Mouse (Mus musculus) forebrain, embryonic 13.5 days (tissue): ENCODE measurements around the gene Nkx2-2. TPM values are rescaled to one million over a fixed set of nuclear protein-coding genes. Genes with fewer than 3 reads are reported as not detected.
A peak's percentile ranks its signal among the peaks of the same experiment; 100 is the strongest.

Experiments used
- ATAC-seq: fragments of 200-750 bp; cut with Nextera tagmentation; 2 replicates; pipeline ENCODE4 v1.8.0; 2017
- H3K27ac ChIP-seq: fragments of 300-500 bp; sonication (generic); 2 replicates; pipeline ENCODE4 v1.5.1; 2015; ENCODE audit warnings: inconsistent platforms, mild to moderate bottlenecking, moderate library complexity
- H3K27me3 ChIP-seq: fragments of 300-500 bp; sonication (generic); 2 replicates; pipeline ENCODE4 v1.6.1; 2015; ENCODE audit warnings: mild to moderate bottlenecking, inconsistent platforms
- H3K36me3 ChIP-seq: fragments of 300-500 bp; sonication (generic); 2 replicates; pipeline ENCODE4 v1.6.1; 2015; ENCODE audit warnings: mild to moderate bottlenecking, inconsistent platforms; ENCODE audit not compliant: poor library complexity, severe bottlenecking
- H3K4me1 ChIP-seq: fragments of 300-500 bp; sonication (generic); 2 replicates; pipeline ENCODE4 v1.6.1; 2015; ENCODE audit warnings: inconsistent platforms
- H3K4me2 ChIP-seq: fragments of 300-500 bp; sonication (generic); 2 replicates; pipeline ENCODE4 v1.6.1; 2015; ENCODE audit warnings: inconsistent platforms, mild to moderate bottlenecking, moderate library complexity
- H3K4me3 ChIP-seq: fragments of 300-500 bp; sonication (generic); 2 replicates; pipeline ENCODE4 v1.5.1; 2015; ENCODE audit warnings: mild to moderate bottlenecking, inconsistent platforms
- H3K9ac ChIP-seq: fragments of 300-500 bp; sonication (generic); 2 replicates; pipeline ENCODE4 v1.6.1; 2015; ENCODE audit warnings: mild to moderate bottlenecking, inconsistent platforms
- H3K9me3 ChIP-seq: fragments of 300-500 bp; sonication (generic); replicated peaks from 2 replicates; pipeline ENCODE4 v1.6.1; 2016; ENCODE audit warnings: inconsistent platforms
- WGBS: fragments of 180-500 bp; shearing (Covaris S2); methylation state at CpG from one replicate; pipeline ENCODE4 v1.1.7; 2015; 5-methylcytosine and 5-hydroxymethylcytosine counted together
- polyA plus RNA-seq: library from polyadenylated mRNA; unstranded; fragments of >200 nt; fragmentation: Nextera tagmentation; extraction: Ambion mirVana; gene quantifications from 2 replicates; pipeline ENCODE4 v1.2.1, GENCODE M21; 2015

Nkx2-2 gene
- polyA plus RNA-seq: 3.1 and 3.2 TPM in 2 replicates

DNA sequence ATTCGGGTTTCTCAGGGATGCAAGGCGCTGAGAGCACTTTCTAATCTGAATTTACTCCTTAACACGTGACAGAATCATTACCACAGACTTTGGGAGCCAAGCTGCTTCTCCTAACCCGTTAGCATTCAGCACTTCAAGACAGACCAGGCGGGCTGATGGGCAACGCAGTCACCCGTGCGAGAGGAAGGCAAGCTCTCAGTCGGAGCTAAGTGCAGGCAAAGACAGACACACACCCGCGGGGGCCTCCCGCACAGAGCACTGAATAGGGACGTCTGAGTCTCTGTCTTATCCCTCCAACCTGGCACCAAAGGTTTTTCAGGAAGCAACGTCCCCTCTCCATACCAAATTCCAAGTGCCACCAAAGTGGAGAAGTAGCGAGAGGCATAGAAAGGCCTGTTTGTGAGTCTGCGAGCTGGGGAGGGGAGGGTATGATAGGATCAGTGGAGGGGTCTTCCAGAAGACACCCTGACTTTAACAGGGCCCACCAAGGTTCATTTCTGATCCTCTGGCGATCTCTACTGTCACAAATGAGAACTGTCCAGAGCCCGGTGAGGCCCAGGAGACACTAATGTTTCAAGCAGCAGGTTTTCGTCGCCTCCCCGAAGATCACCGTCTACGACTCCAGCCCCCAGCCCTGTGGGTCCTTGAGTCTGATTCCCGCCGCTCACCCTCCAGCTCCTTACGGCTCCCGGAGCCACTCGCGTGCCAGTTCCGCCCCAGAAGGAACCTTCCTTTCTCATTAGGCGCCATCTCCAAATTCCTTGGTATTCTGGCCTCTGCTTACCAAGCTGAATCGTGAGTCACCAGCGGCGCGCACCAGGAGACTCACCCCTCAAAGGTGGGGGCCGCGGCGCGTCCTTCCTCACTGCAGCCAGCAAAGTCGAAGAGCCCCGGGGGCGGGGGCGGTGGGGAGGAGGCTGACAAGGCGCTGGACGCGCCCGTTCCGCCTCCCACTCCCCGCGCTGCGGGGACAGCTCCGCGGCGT is at the start of gene Nkx2-2:
Gene Nkx2-2, minus strand, starts transcription at position 973 of the 985 bp plus-strand sequence.
- Histone ChIP-seq H3K27ac (no peak within 1 kb of the TSS), H3K9me3 (no peaks in the 10 kb centered on the region), H3K4me1 (peaks cover 30% of the 10 kb centered on the region), H3K36me3 (no peaks in the 10 kb centered on the region), H3K4me3 (peak within 1 kb of the TSS; percentile 35), H3K27me3 (peaks cover 96% of the 10 kb centered on the region), H3K4me2 (peak within 1 kb of the TSS; percentile 60), H3K9ac (peak within 1 kb of the TSS; percentile 26; the same call in 1 of the 2 replicates)
- peak; percentile 22; the same call in 1 of the 2 replicates for ATAC-seq
- under 1% methylated on average over 52 of the region's 54 CpGs for WGBS

DNA sequence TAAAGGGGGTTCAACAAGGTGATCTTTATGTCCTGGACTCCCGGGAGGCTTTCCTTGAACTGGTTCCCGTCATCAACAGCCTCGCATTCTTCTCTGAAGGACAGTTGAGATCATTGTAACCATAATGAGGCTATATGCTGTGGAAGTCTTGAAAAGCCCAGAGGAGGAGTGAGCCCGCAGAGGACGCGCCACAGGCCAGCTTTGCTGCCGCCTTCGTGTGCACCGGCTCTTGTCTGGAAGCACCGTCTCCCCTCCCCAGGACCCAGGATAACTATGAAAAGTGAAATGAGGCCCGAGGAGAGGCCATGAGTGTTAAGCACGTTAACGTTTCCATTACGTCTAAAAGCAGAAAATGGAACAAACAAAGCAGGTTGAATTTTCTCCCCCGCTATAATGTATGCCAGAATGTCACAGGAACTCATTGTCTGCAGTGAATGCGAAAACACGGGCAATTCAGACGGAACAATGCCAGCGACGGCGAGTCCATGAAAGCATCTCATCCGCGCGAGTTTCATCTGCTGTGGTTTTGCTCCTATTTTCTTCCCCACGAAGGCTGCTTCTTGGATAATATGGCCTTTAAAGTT is 41.8 kb upstream of the Nkx2-2 start:
- Histone ChIP-seq H3K9ac (no peak overlapping the region), H3K4me2 (peak overlapping the region; percentile 36), H3K4me1 (peaks cover 6% of the 10 kb centered on the region), H3K27ac (no peak overlapping the region), H3K27me3 (no peaks in the 10 kb centered on the region), H3K36me3 (no peaks in the 10 kb centered on the region), H3K9me3 (no peaks in the 10 kb centered on the region), H3K4me3 (no peak overlapping the region)
- WGBS: 41% methylated on average over 25 of the region's 25 CpGs
- 0 out of 2 replicates have a peak, but pooled peaks have one; percentile 30 for ATAC-seq

DNA sequence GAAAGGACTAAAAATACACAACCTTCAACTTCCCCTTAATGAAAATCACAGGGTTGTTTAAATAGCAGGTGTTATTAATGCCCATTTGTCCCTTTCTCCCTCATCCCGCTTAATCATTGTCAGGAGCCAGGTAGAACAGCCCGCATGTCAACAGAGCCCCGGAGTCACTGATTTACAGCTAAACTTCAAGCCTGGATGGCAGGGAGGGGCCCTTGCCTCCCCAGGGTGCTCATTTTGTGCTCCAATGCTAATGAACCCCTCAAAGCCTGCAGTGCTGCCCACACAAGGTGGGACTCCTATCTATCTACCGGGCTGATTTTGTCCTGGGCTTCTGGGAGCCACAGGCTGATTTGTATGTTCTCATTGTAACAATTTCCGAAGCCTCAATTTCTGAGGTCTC is 37.1 kb upstream of the Nkx2-2 start:
- Histone ChIP-seq H3K9ac (no peak overlapping the region), H3K27ac (no peak overlapping the region), H3K4me2 (no peak overlapping the region), H3K4me1 (peaks cover 6% of the 10 kb centered on the region), H3K9me3 (no peaks in the 10 kb centered on the region), H3K4me3 (no peak overlapping the region), H3K36me3 (no peaks in the 10 kb centered on the region), H3K27me3 (no peaks in the 10 kb centered on the region)
- 84% methylated on average over 5 of the region's 5 CpGs for WGBS
- ATAC-seq: no peak

DNA sequence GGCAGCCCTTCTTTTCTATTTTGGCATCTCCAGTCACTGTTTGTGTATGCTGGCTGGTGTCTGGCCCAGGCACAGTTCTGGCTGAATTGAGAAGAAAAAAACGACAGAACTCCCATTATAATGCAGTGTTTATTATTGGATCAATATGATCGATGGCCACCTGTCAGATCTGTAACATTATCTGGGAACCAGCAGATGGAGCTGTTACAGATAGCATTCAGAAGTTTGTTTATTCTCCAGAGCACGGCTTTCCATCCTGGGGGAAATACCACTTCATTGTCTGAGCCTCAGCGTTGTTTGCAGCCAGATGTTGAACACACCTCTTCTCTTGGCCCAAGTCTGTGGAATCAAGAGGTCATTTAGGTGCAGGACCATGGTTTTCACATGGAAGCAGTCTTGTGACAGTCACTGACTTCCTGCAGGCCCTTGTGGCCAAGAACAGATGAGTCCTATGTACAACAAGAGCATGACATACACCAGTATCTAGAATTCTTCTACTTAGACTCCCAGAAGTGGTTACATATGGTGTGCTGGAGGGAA is 11.1 kb upstream of the Nkx2-2 start:
- no peaks in the 10 kb centered on the region for H3K36me3 ChIP-seq
- H3K4me2 ChIP-seq: no peak overlapping the region
- H3K27ac ChIP-seq: no peak overlapping the region
- H3K9ac ChIP-seq: no peak overlapping the region
- no peaks in the 10 kb centered on the region for H3K9me3 ChIP-seq
- no peaks in the 10 kb centered on the region for H3K4me1 ChIP-seq
- 24% methylated on average over 4 of the region's 4 CpGs for WGBS
- peaks cover 49% of the 10 kb centered on the region for H3K27me3 ChIP-seq
- H3K4me3 ChIP-seq: no peak overlapping the region
- ATAC-seq: no peak

DNA sequence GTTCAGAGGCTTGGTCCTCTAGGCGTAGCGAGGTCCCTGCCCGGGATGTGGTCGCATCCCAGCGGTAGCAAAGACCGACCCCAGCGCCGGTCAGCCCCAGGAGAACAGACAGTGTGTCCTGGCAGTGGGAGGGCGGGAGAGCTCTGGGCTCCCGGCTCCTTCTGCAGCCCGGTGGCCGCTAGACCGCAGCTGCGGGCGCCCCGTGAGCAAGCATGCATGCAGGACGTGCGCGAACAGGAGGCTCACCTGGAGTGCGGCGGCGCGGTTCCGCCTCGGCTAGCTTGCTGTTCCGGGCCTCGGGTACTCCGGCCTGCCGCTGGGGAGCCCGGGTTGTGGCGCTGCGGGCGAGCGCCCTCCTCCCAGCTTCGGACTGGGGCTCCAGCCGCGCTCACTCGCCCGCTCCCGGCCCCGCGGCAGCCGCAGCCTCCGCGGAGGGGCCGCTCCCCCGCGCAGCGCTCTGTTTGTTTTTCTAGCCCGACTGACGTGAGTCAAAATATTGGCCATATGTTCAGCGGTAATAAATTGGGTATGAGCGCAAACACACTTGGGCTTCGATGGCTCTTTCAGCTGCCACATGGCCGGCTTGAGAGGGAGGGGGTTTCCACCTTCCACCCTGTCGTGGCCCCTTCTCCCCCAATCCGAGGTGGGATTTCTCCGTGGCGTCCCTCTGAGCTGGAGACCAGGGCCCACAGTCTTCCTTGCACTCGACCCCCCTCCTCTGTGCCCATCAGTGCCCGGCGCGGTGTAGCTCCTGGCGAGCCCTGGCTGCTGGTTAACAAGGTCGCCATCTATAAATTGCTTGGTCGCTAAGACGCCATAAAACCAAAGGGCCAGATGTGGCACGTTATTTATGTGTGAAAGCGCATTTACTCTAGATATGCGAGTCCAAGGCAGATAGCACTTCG is 920 bp upstream of the Nkx2-2 start:
- under 1% methylated on average over 63 of the region's 71 CpGs for WGBS
- H3K36me3 ChIP-seq: no peaks in the 10 kb centered on the region
- no peaks in the 10 kb centered on the region for H3K9me3 ChIP-seq
- H3K27me3 ChIP-seq: peaks cover 95% of the 10 kb centered on the region
- H3K9ac ChIP-seq: peak overlapping the region; percentile 26; the same call in 1 of the 2 replicates
- H3K27ac ChIP-seq: no peak overlapping the region
- H3K4me1 ChIP-seq: peaks cover 21% of the 10 kb centered on the region
- H3K4me3 ChIP-seq: peak overlapping the region; percentile 35
- peak overlapping the region; percentile 60 for H3K4me2 ChIP-seq
- peak; percentile 57 for ATAC-seq

DNA sequence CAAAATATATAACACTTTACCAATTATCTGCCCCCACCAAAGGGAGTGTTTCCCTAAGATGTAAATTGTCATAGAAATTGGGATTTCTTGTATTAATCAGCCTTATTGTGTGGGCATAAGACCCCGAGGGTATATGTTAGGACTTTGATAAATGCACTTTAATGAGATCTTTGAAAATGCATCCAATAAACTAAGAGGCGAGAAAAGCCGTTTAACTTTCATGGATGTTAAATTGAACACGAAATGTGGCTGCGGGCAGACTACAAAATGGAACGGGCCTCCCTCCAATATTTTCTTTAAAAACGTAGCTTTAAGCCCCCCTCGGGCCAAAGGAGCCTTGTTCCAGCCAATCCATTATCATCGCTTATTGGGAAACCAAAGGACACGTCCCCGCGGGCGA is 1.3 kb downstream of the Nkx2-2 start:
- Histone ChIP-seq H3K4me3 (no peak overlapping the region), H3K4me2 (no peak overlapping the region)

DNA sequence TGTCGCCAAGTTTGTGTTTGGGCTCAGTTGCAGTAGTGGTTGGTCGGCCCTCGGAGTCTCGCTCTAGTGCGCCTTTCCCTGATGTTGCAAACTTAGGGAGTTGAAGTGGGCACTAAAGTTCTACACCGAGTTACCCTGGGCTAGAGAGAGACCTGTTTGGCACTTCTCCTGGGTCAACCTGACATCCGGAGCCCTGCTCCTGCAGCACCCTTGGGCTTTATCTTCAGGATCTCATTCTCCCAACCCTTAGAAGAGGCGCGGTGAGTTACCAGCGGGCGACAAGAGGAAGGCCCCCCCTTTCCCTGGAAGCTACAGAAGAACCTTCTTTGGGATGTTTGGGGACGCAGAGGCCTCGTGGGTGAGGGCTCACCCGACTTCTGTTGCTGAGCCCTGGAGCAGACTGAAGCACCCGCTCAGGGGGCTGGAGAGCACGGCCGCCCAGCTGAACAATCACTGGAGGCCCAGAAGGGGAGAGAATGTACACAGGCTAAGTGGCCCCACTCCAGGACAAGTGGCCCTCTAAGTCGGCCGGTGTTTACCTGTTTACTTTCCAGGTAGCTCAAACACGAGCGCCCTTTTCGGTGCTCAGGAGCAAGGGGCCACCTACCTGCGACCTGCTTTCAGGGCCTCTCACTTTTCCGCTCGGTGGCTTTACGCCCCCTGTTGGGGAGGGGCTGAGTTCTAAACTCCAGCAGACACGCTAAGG is 3.6 kb downstream of the Nkx2-2 start:
- under 1% methylated on average over 27 of the region's 27 CpGs for WGBS
- Histone ChIP-seq H3K9me3 (no peaks in the 10 kb centered on the region), H3K27me3 (peaks cover 99% of the 10 kb centered on the region), H3K4me1 (peaks cover 49% of the 10 kb centered on the region), H3K27ac (no peak overlapping the region), H3K4me3 (no peak overlapping the region), H3K9ac (no peak overlapping the region), H3K4me2 (no peak overlapping the region), H3K36me3 (no peaks in the 10 kb centered on the region)
- ATAC-seq: no peak

More for the DNA sequence above, 1.3 kb downstream of the Nkx2-2 start:
- Histone ChIP-seq H3K27ac (no peak overlapping the region), H3K4me1 (peaks cover 34% of the 10 kb centered on the region), H3K27me3 (peaks cover 96% of the 10 kb centered on the region), H3K36me3 (no peaks in the 10 kb centered on the region), H3K9me3 (no peaks in the 10 kb centered on the region), H3K9ac (no peak overlapping the region)
- 3% methylated on average over 13 of the region's 13 CpGs for WGBS
- ATAC-seq: no peak

DNA sequence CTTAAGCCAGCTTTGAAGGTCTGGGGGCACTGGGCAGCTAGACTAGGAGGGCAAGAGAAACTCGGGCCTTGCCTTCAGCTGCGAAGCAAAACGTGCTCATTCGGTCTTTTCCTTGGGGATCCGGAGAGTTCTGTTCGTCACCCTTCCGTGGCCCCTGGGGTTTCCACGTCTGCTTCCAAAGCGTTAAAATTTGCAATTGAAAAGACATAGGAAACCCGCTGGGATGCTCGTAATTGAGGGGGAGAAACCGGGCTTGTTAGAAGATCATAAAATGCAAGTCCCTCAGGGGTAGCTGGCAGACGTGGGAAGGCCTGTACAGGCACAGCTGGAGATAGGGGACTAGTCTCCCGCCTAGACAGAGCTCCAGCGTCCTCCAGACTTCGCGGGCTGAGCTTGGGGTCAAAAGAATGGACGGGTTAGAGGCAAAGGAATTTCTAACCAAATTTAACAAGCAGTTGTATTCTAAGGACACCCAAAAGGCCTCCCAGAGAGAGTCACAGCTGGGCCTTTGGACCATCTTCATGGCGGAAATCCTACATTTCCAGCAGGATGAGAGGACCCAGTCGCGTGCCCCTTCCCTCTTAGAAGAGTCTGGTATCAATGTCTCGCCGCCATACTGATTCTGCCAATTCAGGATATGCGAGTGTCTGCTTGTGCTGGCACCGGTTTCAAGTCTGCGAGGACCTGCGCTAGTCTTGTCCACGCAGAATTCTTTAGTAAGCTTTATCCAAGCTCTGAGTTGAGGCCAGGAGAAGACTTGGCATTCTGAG is 4.3 kb downstream of the Nkx2-2 start:
- peaks cover 45% of the 10 kb centered on the region for H3K4me1 ChIP-seq
- H3K9ac ChIP-seq: no peak overlapping the region
- 2% methylated on average over 28 of the region's 28 CpGs for WGBS
- no peaks in the 10 kb centered on the region for H3K9me3 ChIP-seq
- peaks cover 96% of the 10 kb centered on the region for H3K27me3 ChIP-seq
- H3K27ac ChIP-seq: no peak overlapping the region
- H3K4me2 ChIP-seq: no peak overlapping the region
- ATAC-seq: no peak
- H3K4me3 ChIP-seq: no peak overlapping the region
- no peaks in the 10 kb centered on the region for H3K36me3 ChIP-seq

DNA sequence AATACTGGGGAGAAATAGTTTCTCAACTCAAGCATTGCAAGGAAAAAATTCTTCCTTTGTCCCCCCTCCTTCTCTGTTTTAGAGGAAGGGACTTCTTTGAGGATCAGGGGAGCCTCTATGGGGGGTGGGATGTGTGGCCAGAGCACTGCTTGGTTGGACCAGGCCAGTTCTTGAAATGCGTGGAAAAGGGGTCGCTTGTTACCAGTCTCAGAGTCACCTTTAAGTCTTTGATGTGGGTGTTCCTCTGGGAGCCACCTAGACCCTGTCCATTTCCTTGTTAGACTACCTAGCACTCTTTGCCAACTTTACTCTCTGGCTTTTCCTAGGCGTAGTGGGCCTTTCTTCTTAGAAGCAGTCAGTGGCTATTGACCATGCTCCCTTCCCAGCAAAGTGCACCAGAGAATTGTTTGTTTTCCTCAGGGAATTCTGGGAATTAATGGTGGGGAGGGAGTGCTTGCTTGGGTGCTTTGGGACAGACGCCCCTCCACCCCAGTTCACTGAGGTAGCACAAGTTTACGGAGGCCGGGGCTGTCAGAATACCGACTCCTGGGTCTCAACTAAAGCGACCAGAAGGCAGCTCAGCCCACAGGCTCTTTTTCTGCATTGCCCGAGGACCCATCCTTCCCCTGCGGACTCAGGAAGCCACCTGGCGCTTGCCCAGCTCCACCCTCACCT is 5.0 kb downstream of the Nkx2-2 start:
- Histone ChIP-seq H3K4me1 (peaks cover 41% of the 10 kb centered on the region), H3K9ac (no peak overlapping the region), H3K27me3 (peaks cover 96% of the 10 kb centered on the region), H3K4me3 (no peak overlapping the region), H3K27ac (no peak overlapping the region), H3K9me3 (no peaks in the 10 kb centered on the region), H3K36me3 (no peaks in the 10 kb centered on the region), H3K4me2 (no peak overlapping the region)
- WGBS: 4% methylated on average over 11 of the region's 11 CpGs
- ATAC-seq: no peak

DNA sequence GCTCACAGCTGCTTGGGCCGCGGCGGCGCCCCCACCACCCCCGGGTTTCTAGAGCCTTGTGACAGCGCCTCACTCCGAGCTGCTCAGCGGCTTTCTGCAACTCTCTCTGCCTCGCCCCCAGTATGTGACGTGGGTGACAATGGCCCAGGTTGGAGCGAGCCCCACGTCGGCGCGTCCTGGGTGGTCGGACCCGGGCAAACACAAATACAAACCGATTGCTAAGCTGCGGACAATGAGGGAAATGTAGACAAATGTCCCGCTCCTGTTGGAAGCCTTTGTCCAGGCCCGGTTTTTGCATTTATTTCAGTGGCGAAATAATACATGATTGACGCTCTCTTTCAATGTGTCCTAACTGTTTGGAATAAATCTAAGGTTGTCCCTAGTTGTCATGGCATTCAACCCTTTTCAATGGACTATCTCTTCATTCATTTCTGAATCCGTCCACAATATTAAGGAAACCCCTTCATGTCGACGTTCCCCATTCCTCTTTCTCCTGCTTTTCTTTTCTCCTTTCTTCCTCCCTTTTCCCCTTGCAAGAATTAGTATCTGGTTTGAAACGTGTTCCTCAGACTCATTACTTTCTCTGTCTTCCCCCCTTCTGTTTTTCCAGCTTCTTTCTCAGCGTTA is 5.9 kb downstream of the Nkx2-2 start:
- Histone ChIP-seq H3K4me3 (no peak overlapping the region; the same call in 1 of the 2 replicates), H3K9ac (no peak overlapping the region), H3K27ac (no peak overlapping the region), H3K27me3 (peaks cover 96% of the 10 kb centered on the region), H3K9me3 (no peaks in the 10 kb centered on the region), H3K36me3 (no peaks in the 10 kb centered on the region), H3K4me1 (peaks cover 36% of the 10 kb centered on the region), H3K4me2 (peak overlapping the region; percentile 28)
- ATAC-seq: peak; percentile 52; the same call in 1 of the 2 replicates
- WGBS: under 1% methylated on average over 28 of the region's 28 CpGs
